Mouse (Mus musculus) stomach, postnatal 0 days (tissue): ENCODE data around the gene Hivep2. TPM values are rescaled to one million over a fixed set of nuclear protein-coding genes. Genes with fewer than 3 reads are reported as not detected.

Experiments used
- ATAC-seq: fragments of 200-750 bp; cut with Nextera tagmentation; 2 replicates; pipeline ENCODE4 v1.8.0; 2017; ENCODE audit not compliant: low FRiP score, low TSS enrichment
- DNase-seq: peaks from one replicate; pipeline ENCODE4 v3.0.0-alpha.2; 2016; ENCODE audit warnings: low spot score
- H3K27ac ChIP-seq: fragments of 300-500 bp; sonication (generic); replicated peaks from 2 replicates; pipeline ENCODE4 v1.5.1; 2014; ENCODE audit warnings: mild to moderate bottlenecking, control low read depth
- H3K27me3 ChIP-seq: fragments of 300-500 bp; sonication (generic); 2 replicates; pipeline ENCODE4 v1.6.1; 2014; ENCODE audit warnings: low read length; ENCODE audit not compliant: control insufficient read depth, insufficient read depth
- H3K36me3 ChIP-seq: fragments of 300-500 bp; sonication (generic); 2 replicates; pipeline ENCODE4 v1.6.1; 2014; ENCODE audit warnings: low read length, mixed read lengths; ENCODE audit not compliant: control insufficient read depth, insufficient read depth
- H3K4me1 ChIP-seq: fragments of 300-500 bp; sonication (generic); replicated peaks from 2 replicates; pipeline ENCODE4 v1.6.1; 2014; ENCODE audit warnings: antibody characterized with exemption; ENCODE audit not compliant: control insufficient read depth, insufficient read depth
- H3K4me2 ChIP-seq: fragments of 300-500 bp; sonication (generic); replicated peaks from 2 replicates; pipeline ENCODE4 v1.6.1; 2014; ENCODE audit warnings: low read depth, mild to moderate bottlenecking, control low read depth, moderate library complexity
- H3K4me3 ChIP-seq: fragments of 300-500 bp; sonication (generic); 2 replicates; pipeline ENCODE4 v1.5.1; 2014; ENCODE audit warnings: low read depth, low read length, control low read depth
- H3K9ac ChIP-seq: fragments of 300-500 bp; sonication (generic); 2 replicates; pipeline ENCODE4 v1.6.1; 2014; ENCODE audit warnings: mild to moderate bottlenecking, low read length, control low read depth, mixed read lengths
- H3K9me3 ChIP-seq: fragments of 300-500 bp; sonication (generic); 2 replicates; pipeline ENCODE4 v1.6.1; 2016; ENCODE audit warnings: low read length; ENCODE audit not compliant: control insufficient read depth
- CTCF ChIP-seq: IDR thresholded peaks from 2 replicates; pipeline ENCODE4 v1.5.1; 2016; ENCODE audit warnings: antibody characterized with exemption, low read depth, mild to moderate bottlenecking, moderate library complexity
- EP300 ChIP-seq: optimal IDR thresholded peaks from 2 replicates; pipeline ENCODE3; 2016; ENCODE audit warnings: antibody characterized with exemption
- WGBS: fragments of 180-500 bp; shearing (Covaris S2); extraction: QIAGEN DNeasy Blood & Tissue Kit; methylation state at CpG from one replicate; pipeline ENCODE4 v1.1.7; 2014; 5-methylcytosine and 5-hydroxymethylcytosine counted together
- polyA plus RNA-seq: library from polyadenylated mRNA; unstranded; fragments of >200 nt; fragmentation: Nextera tagmentation; extraction: Ambion mirVana; gene quantifications from 2 replicates; pipeline ENCODE4 v1.2.1, GENCODE M21; 2015

Hivep2 gene
- polyA plus RNA-seq, 1 experiment from 2014 or later, result 3.1 TPM

DNA sequence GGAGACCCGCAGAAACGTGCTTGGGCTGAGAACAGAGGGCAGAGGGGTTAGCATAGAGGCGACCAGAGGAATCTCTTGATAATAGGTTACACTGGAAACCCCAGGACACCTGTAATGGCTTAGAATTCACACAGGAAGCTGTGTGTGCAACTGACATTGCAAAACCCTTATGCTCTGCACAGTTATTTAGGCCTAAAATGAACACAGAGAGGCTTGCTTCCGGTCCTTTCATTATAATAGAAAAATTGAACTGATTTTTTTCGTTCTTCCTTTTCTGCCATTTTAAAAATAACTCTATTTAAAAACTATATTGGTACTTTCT lies 2.3 kb downstream of the Hivep2 start:
- 20% methylated on average over 5 of the region's 5 CpGs for WGBS
- no peaks in the 10 kb centered on the region for H3K4me1 ChIP-seq
- DNase-seq, result no peak
- no peaks in the 10 kb centered on the region for H3K9me3 ChIP-seq
- no peaks in the 10 kb centered on the region for H3K36me3 ChIP-seq
- peak overlapping the region; percentile 88; the same call in 1 of the 2 replicates for H3K9ac ChIP-seq
- peak overlapping the region; percentile 97 for H3K4me2 ChIP-seq
- H3K4me3 ChIP-seq, result peak overlapping the region; percentile 92
- peak overlapping the region; percentile 98 for H3K27ac ChIP-seq
- H3K27me3 ChIP-seq, result no peaks in the 10 kb centered on the region
- no peak for ATAC-seq
- no peak for TF ChIP-seq EP300
- TF ChIP-seq CTCF, result no peak

DNA sequence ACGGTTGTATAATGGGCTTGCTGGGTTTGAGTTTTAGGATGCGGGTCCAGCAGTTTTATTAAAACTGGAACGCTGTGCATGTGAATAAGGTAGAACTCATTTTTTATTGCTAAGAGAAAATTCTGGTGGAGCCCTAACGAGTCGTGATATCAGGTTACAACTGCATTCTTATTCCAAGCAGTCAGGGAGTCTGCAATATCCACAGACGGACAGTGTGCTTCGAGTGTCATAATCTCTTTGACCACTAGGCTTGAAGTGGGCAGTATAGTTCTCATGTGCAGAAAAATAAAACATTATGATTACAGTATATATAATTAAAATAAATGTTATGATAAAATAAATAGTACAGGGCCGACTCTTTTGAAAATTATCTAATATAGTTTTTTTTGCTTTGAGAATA lies 3.1 kb downstream of the Hivep2 start:
- DNase-seq, result peak; percentile 35
- H3K9me3 ChIP-seq, result no peaks in the 10 kb centered on the region
- no peak overlapping the region for H3K27ac ChIP-seq
- WGBS, result 21% methylated on average over 8 of the region's 8 CpGs
- H3K27me3 ChIP-seq, result no peaks in the 10 kb centered on the region
- no peak overlapping the region for H3K4me3 ChIP-seq
- no peak overlapping the region for H3K9ac ChIP-seq
- no peaks in the 10 kb centered on the region for H3K36me3 ChIP-seq
- H3K4me2 ChIP-seq, result no peak overlapping the region
- no peak for ATAC-seq
- H3K4me1 ChIP-seq, result no peaks in the 10 kb centered on the region
- TF ChIP-seq EP300 (no peak), CTCF (peak; percentile 77)

DNA sequence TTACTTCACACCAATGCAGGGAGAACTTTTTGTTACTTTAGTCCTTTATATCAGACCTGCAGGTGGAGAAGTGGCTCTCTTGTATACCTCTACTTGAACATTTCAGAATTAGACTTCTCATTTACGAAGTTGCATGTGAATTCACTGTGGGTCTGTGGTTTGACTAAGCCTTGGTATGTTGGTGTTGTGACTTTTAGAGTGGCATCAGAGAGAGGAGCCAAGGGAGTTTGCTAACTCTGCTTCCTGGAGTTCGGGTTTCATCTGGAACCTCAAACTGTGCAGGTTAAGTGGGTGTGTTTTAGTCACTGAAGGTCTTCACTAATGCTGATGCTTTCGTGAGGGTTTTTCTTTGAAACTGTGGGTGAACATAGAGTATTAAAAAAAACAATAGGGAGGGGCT lies 4.4 kb downstream of the Hivep2 start:
- no peak for ATAC-seq
- no peaks in the 10 kb centered on the region for H3K4me1 ChIP-seq
- H3K36me3 ChIP-seq, result no peaks in the 10 kb centered on the region
- H3K4me2 ChIP-seq, result no peak overlapping the region
- 82% methylated on average over 3 of the region's 3 CpGs for WGBS
- H3K27me3 ChIP-seq, result no peaks in the 10 kb centered on the region
- H3K9ac ChIP-seq, result no peak overlapping the region
- DNase-seq, result no peak
- TF ChIP-seq CTCF (no peak), EP300 (no peak)
- H3K27ac ChIP-seq, result no peak overlapping the region
- no peak overlapping the region for H3K4me3 ChIP-seq
- H3K9me3 ChIP-seq, result no peaks in the 10 kb centered on the region

DNA sequence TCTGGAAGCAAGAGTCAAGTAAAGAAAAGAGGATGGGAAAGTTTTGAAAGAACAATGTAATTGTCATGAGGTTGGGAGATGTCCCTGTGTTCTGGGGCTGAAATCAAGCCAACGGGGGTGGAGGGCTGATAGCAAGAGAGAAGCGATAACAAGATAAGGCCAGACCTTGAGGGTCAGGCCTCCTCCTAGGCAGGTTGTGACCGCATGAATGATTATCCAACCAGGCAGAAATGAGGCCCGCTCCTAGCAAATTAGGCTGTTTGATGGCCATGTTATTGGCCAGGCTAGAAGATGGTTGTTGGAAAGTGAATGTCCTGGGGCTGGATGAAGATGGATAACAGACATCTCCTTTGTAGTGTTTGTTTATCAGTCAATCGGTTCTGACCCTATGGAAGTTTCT lies 5.4 kb downstream of the Hivep2 start:
- no peaks in the 10 kb centered on the region for H3K4me1 ChIP-seq

DNA sequence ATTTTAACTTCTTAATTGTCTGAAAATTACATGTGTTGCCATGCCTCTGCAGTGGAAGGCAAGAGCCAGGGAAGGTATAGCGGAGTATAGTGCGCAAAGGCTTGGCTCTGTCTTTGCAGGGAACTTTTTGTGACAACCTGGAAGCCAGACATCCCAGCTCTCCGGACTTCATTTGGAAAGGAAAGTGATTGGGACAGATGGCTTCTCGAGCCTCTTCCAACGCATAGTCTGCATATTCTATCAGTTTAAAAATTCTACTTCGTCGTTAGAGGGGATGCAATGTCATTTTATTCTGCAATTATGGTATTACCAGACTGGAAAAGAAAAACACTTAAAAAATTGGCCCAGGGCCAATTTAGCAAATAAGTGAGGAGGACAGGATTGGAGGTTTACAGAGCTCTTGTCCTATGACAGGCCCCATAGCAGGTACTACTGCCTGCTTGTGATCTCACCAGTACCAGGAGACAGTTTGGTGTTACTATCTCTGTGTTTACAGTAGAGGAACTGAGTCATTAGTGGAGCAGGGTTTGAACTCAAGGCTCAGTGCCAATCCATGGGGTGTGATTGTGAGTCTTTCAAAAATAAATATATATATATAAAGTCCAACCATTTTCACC lies 7.8 kb downstream of the Hivep2 start:
- Histone ChIP-seq H3K4me1 (no peaks in the 10 kb centered on the region), H3K27me3 (no peaks in the 10 kb centered on the region), H3K9me3 (no peaks in the 10 kb centered on the region), H3K4me2 (no peak overlapping the region), H3K27ac (no peak overlapping the region), H3K9ac (no peak overlapping the region), H3K36me3 (no peaks in the 10 kb centered on the region), H3K4me3 (no peak overlapping the region)
- TF ChIP-seq CTCF (no peak), EP300 (no peak)
- 78% methylated on average over 7 of the region's 7 CpGs for WGBS
- peak; percentile 68; the same call in 1 of the 2 replicates for ATAC-seq
- no peak for DNase-seq

More for the DNA sequence above, 5.4 kb downstream of the Hivep2 start:
- Histone ChIP-seq H3K4me2 (no peak overlapping the region), H3K4me3 (no peak overlapping the region), H3K9me3 (no peaks in the 10 kb centered on the region), H3K27me3 (no peaks in the 10 kb centered on the region), H3K27ac (no peak overlapping the region), H3K36me3 (no peaks in the 10 kb centered on the region), H3K9ac (no peak overlapping the region)
- TF ChIP-seq EP300 (no peak), CTCF (no peak)
- ATAC-seq, result no peak
- DNase-seq, result no peak
- WGBS, result 65% methylated on average over 5 of the region's 5 CpGs

DNA sequence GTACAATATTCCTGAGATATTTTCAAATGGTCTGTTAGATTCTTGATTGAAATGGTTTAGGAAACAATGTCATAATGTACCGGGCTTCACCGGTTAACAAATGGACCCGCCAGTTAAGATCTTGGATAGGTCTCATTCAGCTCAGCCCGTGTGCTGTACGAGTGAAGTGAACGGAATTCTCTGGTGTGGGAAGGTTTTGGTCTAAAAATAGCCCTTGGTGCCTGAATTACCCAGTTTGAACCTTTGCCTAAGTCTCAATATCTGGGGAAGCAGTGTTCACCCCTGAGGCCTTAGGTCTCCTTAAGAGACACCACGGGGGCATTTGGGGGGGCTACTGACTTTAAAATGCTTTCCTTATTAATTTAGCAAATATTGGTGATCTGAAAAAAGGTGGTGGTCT lies 8.6 kb downstream of the Hivep2 start:
- H3K9ac ChIP-seq, result no peak overlapping the region
- H3K36me3 ChIP-seq, result no peaks in the 10 kb centered on the region
- no peak overlapping the region for H3K27ac ChIP-seq
- TF ChIP-seq EP300 (no peak), CTCF (no peak)
- no peaks in the 10 kb centered on the region for H3K27me3 ChIP-seq
- no peaks in the 10 kb centered on the region for H3K9me3 ChIP-seq
- no peak for DNase-seq
- no peaks in the 10 kb centered on the region for H3K4me1 ChIP-seq
- no peak overlapping the region for H3K4me3 ChIP-seq
- no peak overlapping the region for H3K4me2 ChIP-seq
- 65% methylated on average over 7 of the region's 7 CpGs for WGBS
- no peak for ATAC-seq
